Mouse (Mus musculus) neural tube, embryonic 11.5 days (tissue): ENCODE results near the gene Abraxas2. TPM values are rescaled to one million over a fixed set of nuclear protein-coding genes. Genes with fewer than 3 reads are reported as not detected.

ENCODE experiments used
- ATAC-seq: fragments of 200-750 bp; cut with Nextera tagmentation; 2 replicates; pipeline ENCODE4 v1.8.0; 2017; ENCODE audit warnings: moderate number of reproducible peaks, mild to moderate bottlenecking, moderate TSS enrichment, moderate library complexity; ENCODE audit not compliant: insufficient read depth, low FRiP score, low TSS enrichment
- DNase-seq: peaks from one replicate; pipeline ENCODE4 v3.0.0-alpha.2; 2015; ENCODE audit warnings: low spot score
- H3K27ac ChIP-seq: fragments of 300-500 bp; sonication (generic); 2 replicates; pipeline ENCODE4 v1.5.1; 2014; ENCODE audit warnings: low read depth, mild to moderate bottlenecking, low read length
- H3K27me3 ChIP-seq: fragments of 300-500 bp; sonication (generic); 2 replicates; pipeline ENCODE4 v1.6.1; 2014; ENCODE audit warnings: mild to moderate bottlenecking, low read length, mixed read lengths; ENCODE audit not compliant: control insufficient read depth, insufficient read depth
- H3K36me3 ChIP-seq: fragments of 300-500 bp; sonication (generic); 2 replicates; pipeline ENCODE4 v1.6.1; 2014; ENCODE audit warnings: mild to moderate bottlenecking, low read length, moderate library complexity, mixed read lengths; ENCODE audit not compliant: control insufficient read depth, insufficient read depth
- H3K4me1 ChIP-seq: fragments of 300-500 bp; sonication (generic); 2 replicates; pipeline ENCODE4 v1.6.1; 2014; ENCODE audit warnings: low read length, mixed read lengths; ENCODE audit not compliant: control insufficient read depth, insufficient read depth
- H3K4me2 ChIP-seq: fragments of 300-500 bp; sonication (generic); 2 replicates; pipeline ENCODE4 v1.6.1; 2014; ENCODE audit warnings: low read depth, mild to moderate bottlenecking, moderate library complexity
- H3K4me3 ChIP-seq: fragments of 300-500 bp; sonication (generic); 2 replicates; pipeline ENCODE4 v1.5.1; 2014; ENCODE audit warnings: low read depth, low read length
- H3K9ac ChIP-seq: fragments of 300-500 bp; sonication (generic); 2 replicates; pipeline ENCODE4 v1.6.1; 2014; ENCODE audit warnings: mild to moderate bottlenecking, low read length
- H3K9me3 ChIP-seq: fragments of 300-500 bp; sonication (generic); 2 replicates; pipeline ENCODE4 v1.6.1; 2016; ENCODE audit warnings: low read length; ENCODE audit not compliant: control insufficient read depth
- whole genome bisulfite sequencing: fragments of 180-500 bp; shearing (Covaris S2); extraction: QIAGEN DNeasy Blood & Tissue Kit; methylation state at CpG from one replicate; pipeline ENCODE4 v1.1.7; 2014; 5-methylcytosine and 5-hydroxymethylcytosine counted together
- polyA plus RNA-seq: library from polyadenylated mRNA; unstranded; fragments of >200 nt; fragmentation: Nextera tagmentation; extraction: Ambion mirVana; gene quantifications from 2 replicates; pipeline ENCODE4 v1.2.1, GENCODE M21; 2014

The Abraxas2 gene
- polyA plus RNA-seq, 1 experiment from 2014 or later, result 38.0 TPM

GRCm38 (mm10) chr7:132898234-132898633 is 39.2 kb downstream of the Abraxas2 start:
- 94% methylated on average over 2 of the region's 2 CpGs for WGBS
- H3K27ac ChIP-seq, result no peak overlapping the region
- DNase-seq (no peak), ATAC-seq (no peak)
- no peaks in the 10 kb centered on the region for H3K9me3 ChIP-seq
- H3K4me3 ChIP-seq, result no peak overlapping the region
- no peaks in the 10 kb centered on the region for H3K36me3 ChIP-seq
- no peak overlapping the region for H3K4me2 ChIP-seq
- H3K27me3 ChIP-seq, result no peaks in the 10 kb centered on the region
- no peaks in the 10 kb centered on the region for H3K4me1 ChIP-seq
- H3K9ac ChIP-seq, result no peak overlapping the region

- DNase-seq, result no peak
- Histone ChIP-seq H3K9ac (no peak overlapping the region), H3K36me3 (no peaks in the 10 kb centered on the region), H3K4me3 (no peak overlapping the region), H3K9me3 (no peaks in the 10 kb centered on the region), H3K4me2 (no peak overlapping the region), H3K27me3 (no peaks in the 10 kb centered on the region), H3K4me1 (no peaks in the 10 kb centered on the region), H3K27ac (no peak overlapping the region)
- 66% methylated on average over 2 of the region's 2 CpGs for WGBS
- no peak for ATAC-seq
These were observed 42.0 kb downstream of the Abraxas2 start for GRCm38 (mm10) chr7:132900826-132901531.

- Histone ChIP-seq H3K4me2 (no peak overlapping the region), H3K36me3 (no peaks in the 10 kb centered on the region), H3K9ac (no peak overlapping the region), H3K27ac (no peak overlapping the region), H3K27me3 (no peaks in the 10 kb centered on the region), H3K9me3 (no peaks in the 10 kb centered on the region), H3K4me3 (no peak overlapping the region), H3K4me1 (no peaks in the 10 kb centered on the region)
- DNase-seq (no peak), ATAC-seq (no peak)
- 83% methylated on average over 3 of the region's 3 CpGs for WGBS
These were observed 44.8 kb downstream of the Abraxas2 start for GRCm38 (mm10) chr7:132903796-132904195.

- no peaks in the 10 kb centered on the region for H3K27me3 ChIP-seq
- H3K4me1 ChIP-seq, result no peaks in the 10 kb centered on the region
- ATAC-seq (no peak), DNase-seq (no peak)
- 62% methylated on average over 3 of the region's 3 CpGs for WGBS
- no peak overlapping the region for H3K4me2 ChIP-seq
- no peak overlapping the region for H3K4me3 ChIP-seq
- no peaks in the 10 kb centered on the region for H3K36me3 ChIP-seq
- no peak overlapping the region for H3K27ac ChIP-seq
- H3K9me3 ChIP-seq, result no peaks in the 10 kb centered on the region
- no peak overlapping the region for H3K9ac ChIP-seq
These were observed 62.9 kb downstream of the Abraxas2 start for GRCm38 (mm10) chr7:132921971-132922370.

GRCm38 (mm10) chr7:132925227-132925626 is 66.2 kb downstream of the Abraxas2 start:
- Histone ChIP-seq H3K4me1 (peaks cover 3% of the 10 kb centered on the region; the same call in 1 of the 2 replicates), H3K36me3 (no peaks in the 10 kb centered on the region), H3K27me3 (no peaks in the 10 kb centered on the region), H3K4me3 (no peak overlapping the region), H3K9me3 (no peaks in the 10 kb centered on the region), H3K9ac (no peak overlapping the region), H3K27ac (no peak overlapping the region), H3K4me2 (no peak overlapping the region)
- 77% methylated on average over 2 of the region's 2 CpGs for WGBS
- ATAC-seq, result no peak
- no peak for DNase-seq

GRCm38 (mm10) chr7:132927201-132927600 is 68.2 kb downstream of the Abraxas2 start:
- H3K9ac ChIP-seq, result no peak overlapping the region
- H3K27me3 ChIP-seq, result no peaks in the 10 kb centered on the region
- DNase-seq (no peak), ATAC-seq (no peak)
- no peaks in the 10 kb centered on the region for H3K9me3 ChIP-seq
- peaks cover 5% of the 10 kb centered on the region; the same call in 1 of the 2 replicates for H3K4me1 ChIP-seq
- H3K4me2 ChIP-seq, result no peak overlapping the region
- H3K4me3 ChIP-seq, result no peak overlapping the region
- WGBS, result 65% methylated on average over 3 of the region's 3 CpGs
- no peak overlapping the region for H3K27ac ChIP-seq
- H3K36me3 ChIP-seq, result no peaks in the 10 kb centered on the region

- H3K27me3 ChIP-seq, result no peaks in the 10 kb centered on the region
- 89% methylated on average over 5 of the region's 5 CpGs for WGBS
- H3K4me1 ChIP-seq, result peaks cover 8% of the 10 kb centered on the region; the same call in 1 of the 2 replicates
- H3K4me3 ChIP-seq, result peak overlapping the region; percentile 99
- H3K27ac ChIP-seq, result no peak overlapping the region
- peak overlapping the region; percentile 58 for H3K4me2 ChIP-seq
- no peaks in the 10 kb centered on the region for H3K9me3 ChIP-seq
- no peaks in the 10 kb centered on the region for H3K36me3 ChIP-seq
- peak overlapping the region; percentile 93 for H3K9ac ChIP-seq
- ATAC-seq (no peak), DNase-seq (no peak)
These were observed 71.0 kb downstream of the Abraxas2 start for GRCm38 (mm10) chr7:132930055-132930454.

GRCm38 (mm10) chr7:132930850-132931559 is 72.0 kb downstream of the Abraxas2 start, which contains the start of gene Zranb1:
Zranb1 (plus strand) TSS chr7:132931142.
- Histone ChIP-seq H3K4me2 (peak within 1 kb of the TSS; percentile 75), H3K4me1 (peaks cover 8% of the 10 kb centered on the region; the same call in 1 of the 2 replicates), H3K36me3 (no peaks in the 10 kb centered on the region), H3K4me3 (peak within 1 kb of the TSS; percentile 99), H3K27ac (peak within 1 kb of the TSS; percentile 97), H3K9ac (peak within 1 kb of the TSS; percentile 93), H3K27me3 (no peaks in the 10 kb centered on the region), H3K9me3 (no peaks in the 10 kb centered on the region)
- peak; percentile 99 for DNase-seq
- ATAC-seq, result peak; percentile 100
- WGBS, result under 1% methylated on average over 70 of the region's 93 CpGs
